Mouse (Mus musculus) embryonic fibroblast, embryonic 13.5 days (primary cell): ENCODE data around the gene Exoc6.

Experiments used
- CTCF ChIP-seq: IDR thresholded peaks from 2 replicates; pipeline ENCODE4 v1.5.1; 2011; ENCODE audit warnings: mild to moderate bottlenecking, control low read depth, low read length, moderate library complexity, borderline replicate concordance; ENCODE audit not compliant: insufficient read depth
- POLR2A ChIP-seq: IDR thresholded peaks from 2 replicates; pipeline ENCODE4 v1.6.1; 2011; ENCODE audit warnings: low read depth, mild to moderate bottlenecking, control low read depth, low read length, moderate library complexity

DNA sequence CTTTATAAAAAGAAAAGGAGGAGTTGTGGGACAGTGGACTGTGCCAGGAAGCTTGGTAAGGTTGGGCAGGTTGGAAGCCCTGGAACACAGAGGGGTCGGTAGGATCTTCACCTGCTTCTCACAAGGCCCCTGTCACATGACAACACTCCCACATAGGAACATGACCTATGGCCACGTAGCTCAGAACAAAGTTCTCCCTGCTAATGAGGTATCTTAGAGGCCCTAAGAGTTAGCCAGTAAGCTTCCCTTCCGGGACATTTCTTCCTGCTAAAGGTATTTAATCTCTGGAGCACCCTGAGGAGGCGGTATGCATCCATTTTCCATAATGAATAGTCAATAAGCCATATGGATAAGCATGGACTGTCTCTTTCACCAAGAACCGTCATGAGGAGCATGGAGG is 119.3 kb downstream of the Exoc6 start:
- TF ChIP-seq CTCF: no peak
- TF ChIP-seq POLR2A: no peak
